Mouse (Mus musculus): Measurements from ENCODE around the gene Ppp1r14a. TPM values are rescaled to one million over a fixed set of nuclear protein-coding genes. Genes with fewer than 3 reads are reported as not detected.

The Ppp1r14a gene
- polyA plus RNA-seq, 1 experiment from 2014 or later: 25.1 TPM

DNA sequence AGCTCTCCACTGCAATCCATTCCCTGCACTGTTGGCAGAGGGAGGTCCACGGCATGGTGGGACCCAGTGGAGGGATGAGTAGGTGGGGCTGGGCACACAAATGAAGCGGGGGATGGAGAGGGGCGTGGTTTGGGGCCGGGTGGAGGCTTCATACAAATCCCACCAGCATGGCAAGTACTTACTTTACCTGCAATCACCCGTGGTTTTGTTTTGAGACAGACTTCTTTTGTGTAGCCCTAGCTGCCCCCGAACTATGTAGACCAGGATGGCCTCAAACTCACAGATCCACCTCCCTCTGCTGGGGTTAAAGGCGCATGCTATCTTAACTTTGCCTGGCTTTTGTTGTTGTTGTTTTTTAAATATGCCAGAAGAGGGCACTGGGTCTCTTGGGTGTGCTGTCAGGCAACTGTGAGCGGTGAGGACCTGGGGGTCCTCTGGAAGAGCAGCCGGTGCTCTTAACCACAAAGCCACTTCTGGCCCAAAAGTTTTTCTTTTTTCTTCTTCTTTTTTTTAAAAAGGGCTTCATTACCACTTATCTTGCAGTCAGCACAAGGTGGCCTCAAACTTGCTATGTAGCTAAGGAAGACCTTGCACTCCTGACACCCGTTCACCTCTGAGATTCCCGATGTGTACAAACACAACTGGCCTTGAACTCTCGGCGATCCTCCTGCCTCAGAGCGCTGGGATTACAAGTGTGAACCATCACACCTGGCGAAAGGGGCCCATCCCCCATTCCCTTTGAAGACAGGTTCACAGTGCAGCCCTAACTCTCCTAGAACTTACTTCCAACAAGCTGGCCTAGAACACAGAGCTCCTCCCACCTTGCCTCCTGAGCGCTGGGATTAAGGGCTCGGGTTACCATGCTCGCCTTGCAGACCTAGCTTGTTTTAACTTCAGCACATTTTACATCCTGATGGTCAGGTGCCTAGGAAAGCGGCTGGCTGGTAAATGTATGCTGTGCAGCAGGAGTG lies 30.5 kb downstream of the Ppp1r14a start:
- no peak; the same call in 1 of the 2 replicates for ATAC-seq (ENCODE audit: low FRiP score, low TSS enrichment)
- 11% methylated on average over 19 of the region's 19 CpGs for WGBS
- H3K9me3 ChIP-seq (ENCODE audit: low read length): no peaks in the 10 kb centered on the region
- no peak overlapping the region for H3K27ac ChIP-seq (ENCODE audit: low read length)
- peaks cover 9% of the 10 kb centered on the region; the same call in 1 of the 2 replicates for H3K36me3 ChIP-seq (ENCODE audit: insufficient read depth, low read length)
- H3K27me3 ChIP-seq (ENCODE audit: insufficient read depth, low read length): no peaks in the 10 kb centered on the region
- no peak overlapping the region for H3K9ac ChIP-seq (replicated peaks; ENCODE audit: low read length)
- H3K4me3 ChIP-seq (ENCODE audit: low read length): peak overlapping the region; percentile 7; the same call in 1 of the 2 replicates
- peak overlapping the region; percentile 21; the same call in 1 of the 2 replicates for H3K4me2 ChIP-seq (replicated peaks; ENCODE audit: low read depth, low read length)
- H3K4me1 ChIP-seq (ENCODE audit: insufficient read depth, low read length): peaks cover 43% of the 10 kb centered on the region

DNA sequence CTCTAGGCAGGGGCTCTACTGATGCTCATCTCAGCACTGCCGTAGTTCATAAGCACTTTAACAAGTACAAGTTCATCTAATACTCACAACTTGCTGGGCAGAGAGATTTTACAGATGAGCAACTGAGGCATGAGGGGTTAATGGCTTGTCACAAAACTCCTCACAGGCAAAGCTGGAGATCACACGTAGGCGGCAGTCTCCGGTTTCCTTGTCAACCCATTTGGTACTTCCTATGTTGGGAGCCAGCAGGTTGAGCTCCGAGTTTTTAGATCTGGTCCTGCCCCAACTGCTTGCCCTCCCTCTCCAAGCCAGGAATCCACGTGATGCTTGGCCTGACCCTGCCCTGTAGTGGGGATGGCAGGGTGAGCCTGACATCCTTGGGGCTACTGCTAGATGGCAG lies 38.0 kb downstream of the Ppp1r14a start:
- Histone ChIP-seq H3K4me3 (ENCODE audit: low read length) (no peak overlapping the region), H3K4me2 (replicated peaks; ENCODE audit: low read depth, low read length) (no peak overlapping the region), H3K36me3 (ENCODE audit: insufficient read depth, low read length) (peaks cover 32% of the 10 kb centered on the region), H3K27ac (ENCODE audit: low read length) (no peak overlapping the region), H3K4me1 (ENCODE audit: insufficient read depth, low read length) (no peaks in the 10 kb centered on the region), H3K9me3 (ENCODE audit: low read length) (no peaks in the 10 kb centered on the region), H3K27me3 (ENCODE audit: insufficient read depth, low read length) (no peaks in the 10 kb centered on the region), H3K9ac (replicated peaks; ENCODE audit: low read length) (no peak overlapping the region)
- ATAC-seq (ENCODE audit: low FRiP score, low TSS enrichment): no peak
- WGBS: 40% methylated on average over 6 of the region's 6 CpGs

DNA sequence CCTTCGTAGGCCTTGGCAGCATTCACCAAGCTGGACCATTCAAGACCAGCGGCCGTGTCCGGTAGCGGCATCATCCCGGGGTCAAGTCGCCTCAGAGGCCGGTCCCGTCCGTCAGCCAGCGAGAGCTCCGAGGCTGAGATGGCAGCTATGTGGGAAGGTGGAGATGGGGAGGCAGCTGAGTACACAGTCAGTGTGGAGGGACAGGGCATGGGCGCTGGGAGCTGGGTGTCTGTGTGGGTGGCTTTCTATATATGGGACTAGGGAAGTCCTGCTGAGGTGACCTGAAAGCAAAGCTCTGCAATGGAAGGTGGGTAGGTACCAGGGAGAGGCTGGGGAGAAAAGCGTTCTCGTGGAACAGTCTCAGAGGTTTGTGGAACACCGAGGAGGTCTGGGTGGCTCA lies 39.9 kb downstream of the Ppp1r14a start:
- H3K9me3 ChIP-seq (ENCODE audit: low read length): no peaks in the 10 kb centered on the region
- ATAC-seq (ENCODE audit: low FRiP score, low TSS enrichment): no peak
- no peak overlapping the region for H3K27ac ChIP-seq (ENCODE audit: low read length)
- no peak overlapping the region for H3K4me3 ChIP-seq (ENCODE audit: low read length)
- WGBS: 89% methylated on average over 16 of the region's 16 CpGs
- H3K9ac ChIP-seq (replicated peaks; ENCODE audit: low read length): no peak overlapping the region
- H3K27me3 ChIP-seq (ENCODE audit: insufficient read depth, low read length): no peaks in the 10 kb centered on the region
- no peaks in the 10 kb centered on the region for H3K4me1 ChIP-seq (ENCODE audit: insufficient read depth, low read length)
- peaks cover 32% of the 10 kb centered on the region for H3K36me3 ChIP-seq (ENCODE audit: insufficient read depth, low read length)
- no peak overlapping the region for H3K4me2 ChIP-seq (replicated peaks; ENCODE audit: low read depth, low read length)

DNA sequence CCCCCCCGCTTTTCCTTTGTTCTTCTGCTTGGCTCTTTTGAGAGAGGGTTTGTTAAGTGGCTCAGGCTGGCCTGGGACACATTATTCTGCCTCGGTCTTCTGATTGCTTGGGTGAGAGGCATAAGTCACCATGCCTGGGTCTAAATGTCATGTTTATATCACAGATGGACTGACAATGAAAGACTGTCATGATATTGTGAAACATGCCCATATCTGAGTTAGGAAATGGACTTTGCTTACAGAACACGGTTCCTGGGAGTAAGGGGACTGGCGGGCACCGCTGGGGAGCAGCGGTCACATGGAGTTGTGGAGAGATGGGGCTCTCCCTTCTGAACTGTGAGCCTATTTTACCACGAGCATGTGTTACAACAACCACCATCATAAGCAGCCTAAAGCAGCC lies 45.0 kb downstream of the Ppp1r14a start:
- no peaks in the 10 kb centered on the region for H3K9me3 ChIP-seq (ENCODE audit: low read length)
- peaks cover 1% of the 10 kb centered on the region; the same call in 1 of the 2 replicates for H3K4me1 ChIP-seq (ENCODE audit: insufficient read depth, low read length)
- no peak overlapping the region for H3K4me3 ChIP-seq (ENCODE audit: low read length)
- H3K27me3 ChIP-seq (ENCODE audit: insufficient read depth, low read length): peaks cover 6% of the 10 kb centered on the region; the same call in 1 of the 2 replicates
- H3K4me2 ChIP-seq (replicated peaks; ENCODE audit: low read depth, low read length): no peak overlapping the region
- 79% methylated on average over 6 of the region's 7 CpGs for WGBS
- no peak overlapping the region for H3K27ac ChIP-seq (ENCODE audit: low read length)
- ATAC-seq (ENCODE audit: low FRiP score, low TSS enrichment): no peak
- H3K36me3 ChIP-seq (ENCODE audit: insufficient read depth, low read length): peaks cover 22% of the 10 kb centered on the region
- H3K9ac ChIP-seq (replicated peaks; ENCODE audit: low read length): no peak overlapping the region

DNA sequence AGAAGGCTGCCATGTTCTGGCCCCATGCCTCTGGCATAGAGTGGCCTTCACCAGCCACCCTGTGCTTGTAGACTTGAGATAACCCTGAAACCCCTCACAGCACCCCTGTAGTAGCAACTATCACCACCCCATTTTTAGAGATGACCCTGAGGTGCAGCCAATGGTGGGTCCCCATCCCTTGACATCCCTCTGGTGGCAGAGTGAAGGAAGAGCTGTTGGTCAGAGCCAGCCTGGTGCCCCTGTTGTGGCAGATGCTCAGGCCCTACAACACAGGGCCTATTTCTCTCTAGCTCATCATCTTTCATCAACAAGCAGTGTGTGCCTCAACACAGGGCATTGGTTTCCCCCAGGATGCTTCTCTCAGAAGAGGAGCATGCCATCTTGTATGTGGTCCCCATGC lies 46.2 kb downstream of the Ppp1r14a start:
- H3K4me2 ChIP-seq (replicated peaks; ENCODE audit: low read depth, low read length): no peak overlapping the region
- H3K4me3 ChIP-seq (ENCODE audit: low read length): no peak overlapping the region
- H3K36me3 ChIP-seq (ENCODE audit: insufficient read depth, low read length): peaks cover 22% of the 10 kb centered on the region; the same call in 1 of the 2 replicates
- peaks cover 5% of the 10 kb centered on the region; the same call in 1 of the 2 replicates for H3K4me1 ChIP-seq (ENCODE audit: insufficient read depth, low read length)
- ATAC-seq (ENCODE audit: low FRiP score, low TSS enrichment): no peak
- peaks cover 6% of the 10 kb centered on the region; the same call in 1 of the 2 replicates for H3K27me3 ChIP-seq (ENCODE audit: insufficient read depth, low read length)
- H3K9ac ChIP-seq (replicated peaks; ENCODE audit: low read length): no peak overlapping the region
- no peaks in the 10 kb centered on the region for H3K9me3 ChIP-seq (ENCODE audit: low read length)
- no peak overlapping the region for H3K27ac ChIP-seq (ENCODE audit: low read length)

DNA sequence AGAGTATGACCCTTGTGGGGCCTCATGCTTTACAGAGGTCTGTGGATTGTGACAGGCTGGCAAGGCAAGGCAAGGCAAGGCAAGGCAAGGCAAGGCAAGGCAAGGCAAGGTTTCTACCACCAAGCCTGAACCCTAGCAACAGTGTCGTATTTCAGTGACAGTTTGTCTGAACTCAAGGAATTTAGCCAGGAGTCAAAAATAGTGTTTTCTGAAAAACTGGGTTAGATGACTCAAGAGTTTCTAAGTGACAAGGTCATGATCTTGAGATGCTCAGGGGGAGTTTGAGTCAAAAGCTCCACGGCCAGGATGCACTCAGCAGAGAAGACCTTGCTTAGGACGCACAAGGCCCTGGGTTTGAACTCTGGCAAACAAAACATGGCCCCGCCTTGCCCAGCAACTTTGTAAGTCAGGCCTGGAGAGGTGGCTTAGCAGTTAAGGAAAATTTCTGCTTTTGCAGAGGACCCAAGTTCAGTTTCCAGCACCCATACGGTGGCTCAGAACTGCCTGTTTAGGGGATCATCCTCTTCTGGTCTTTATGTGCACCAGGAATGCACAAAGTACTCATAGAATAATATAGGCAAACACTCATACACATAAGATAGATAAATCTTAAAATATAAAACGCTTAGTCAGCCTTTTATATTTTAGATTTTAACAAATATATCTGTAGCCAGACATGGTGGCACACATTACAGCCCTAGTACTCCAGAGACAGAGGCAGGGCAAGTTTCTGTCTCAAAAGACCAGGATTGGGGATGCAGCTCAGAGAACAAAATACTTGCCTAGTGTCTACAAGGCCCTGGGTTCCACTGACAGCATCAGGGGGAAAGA lies 46.9 kb downstream of the Ppp1r14a start:
- peaks cover 18% of the 10 kb centered on the region; the same call in 1 of the 2 replicates for H3K36me3 ChIP-seq (ENCODE audit: insufficient read depth, low read length)
- H3K27ac ChIP-seq (ENCODE audit: low read length): no peak overlapping the region
- no peak overlapping the region for H3K9ac ChIP-seq (replicated peaks; ENCODE audit: low read length)
- 77% methylated on average over 6 of the region's 6 CpGs for WGBS
- no peak overlapping the region for H3K4me2 ChIP-seq (replicated peaks; ENCODE audit: low read depth, low read length)
- H3K4me3 ChIP-seq (ENCODE audit: low read length): no peak overlapping the region
- no peak for ATAC-seq (ENCODE audit: low FRiP score, low TSS enrichment)
- peaks cover 5% of the 10 kb centered on the region; the same call in 1 of the 2 replicates for H3K4me1 ChIP-seq (ENCODE audit: insufficient read depth, low read length)
- no peaks in the 10 kb centered on the region for H3K9me3 ChIP-seq (ENCODE audit: low read length)
- peaks cover 14% of the 10 kb centered on the region; the same call in 1 of the 2 replicates for H3K27me3 ChIP-seq (ENCODE audit: insufficient read depth, low read length)

DNA sequence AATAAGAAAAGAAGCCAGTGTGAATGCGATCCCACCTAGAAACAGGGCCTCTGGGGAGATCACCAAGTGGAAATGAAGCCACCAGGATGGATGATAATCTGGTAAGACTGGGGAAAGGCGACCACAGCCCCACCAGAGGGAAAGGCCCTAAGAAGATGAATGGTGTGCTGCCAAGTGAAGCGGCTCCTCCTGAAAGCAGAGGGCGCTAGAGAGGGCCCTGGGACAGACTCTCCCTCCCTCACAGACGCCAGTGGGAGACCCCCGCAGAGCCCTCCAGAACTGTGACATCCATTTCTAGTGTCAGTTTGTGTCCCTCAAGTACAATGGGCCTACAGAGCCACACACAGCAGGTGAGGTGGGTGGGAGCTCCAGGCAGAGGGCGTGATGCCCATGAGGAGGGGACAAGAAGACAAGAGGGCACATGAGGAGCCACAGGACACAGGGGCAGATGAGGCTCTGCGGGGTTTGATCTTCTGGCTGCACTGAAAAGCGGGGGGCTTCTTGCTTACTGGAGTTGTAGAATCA lies 47.7 kb downstream of the Ppp1r14a start:
- Histone ChIP-seq H3K9me3 (ENCODE audit: low read length) (no peaks in the 10 kb centered on the region), H3K4me3 (ENCODE audit: low read length) (no peak overlapping the region), H3K36me3 (ENCODE audit: insufficient read depth, low read length) (peaks cover 10% of the 10 kb centered on the region; the same call in 1 of the 2 replicates), H3K27me3 (ENCODE audit: insufficient read depth, low read length) (peaks cover 15% of the 10 kb centered on the region; the same call in 1 of the 2 replicates), H3K9ac (replicated peaks; ENCODE audit: low read length) (no peak overlapping the region), H3K4me1 (ENCODE audit: insufficient read depth, low read length) (peaks cover 5% of the 10 kb centered on the region; the same call in 1 of the 2 replicates), H3K4me2 (replicated peaks; ENCODE audit: low read depth, low read length) (no peak overlapping the region), H3K27ac (ENCODE audit: low read length) (no peak overlapping the region)
- WGBS: 84% methylated on average over 9 of the region's 9 CpGs
- ATAC-seq (ENCODE audit: low FRiP score, low TSS enrichment): no peak

DNA sequence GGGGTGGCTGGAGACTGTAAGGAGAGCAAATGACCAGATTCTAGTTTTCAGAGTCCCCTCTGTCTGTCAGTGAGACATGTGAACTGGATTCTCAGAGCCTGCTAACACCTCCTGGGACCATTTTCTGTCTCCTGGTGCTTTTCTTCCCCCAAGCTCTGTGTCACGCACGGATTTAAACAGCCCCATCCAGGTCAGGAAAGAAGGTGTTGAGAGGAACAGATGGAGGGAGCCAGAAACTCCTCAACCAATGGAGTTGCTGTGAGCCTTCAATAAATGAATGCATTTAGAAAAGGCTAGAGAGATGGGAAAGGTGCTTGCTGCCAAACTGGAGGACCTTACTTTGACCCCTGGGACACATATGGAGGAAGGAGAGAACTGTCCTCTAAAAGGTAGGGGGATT lies 48.7 kb downstream of the Ppp1r14a start:
- no peak for ATAC-seq (ENCODE audit: low FRiP score, low TSS enrichment)
- H3K27ac ChIP-seq (ENCODE audit: low read length): no peak overlapping the region
- no peak overlapping the region for H3K4me3 ChIP-seq (ENCODE audit: low read length)
- no peak overlapping the region for H3K9ac ChIP-seq (replicated peaks; ENCODE audit: low read length)
- H3K4me2 ChIP-seq (replicated peaks; ENCODE audit: low read depth, low read length): no peak overlapping the region
- H3K4me1 ChIP-seq (ENCODE audit: insufficient read depth, low read length): peaks cover 5% of the 10 kb centered on the region; the same call in 1 of the 2 replicates
- peaks cover 15% of the 10 kb centered on the region; the same call in 1 of the 2 replicates for H3K27me3 ChIP-seq (ENCODE audit: insufficient read depth, low read length)
- H3K9me3 ChIP-seq (ENCODE audit: low read length): no peaks in the 10 kb centered on the region
- H3K36me3 ChIP-seq (ENCODE audit: insufficient read depth, low read length): peaks cover 7% of the 10 kb centered on the region; the same call in 1 of the 2 replicates
- 81% methylated on average over 2 of the region's 2 CpGs for WGBS

DNA sequence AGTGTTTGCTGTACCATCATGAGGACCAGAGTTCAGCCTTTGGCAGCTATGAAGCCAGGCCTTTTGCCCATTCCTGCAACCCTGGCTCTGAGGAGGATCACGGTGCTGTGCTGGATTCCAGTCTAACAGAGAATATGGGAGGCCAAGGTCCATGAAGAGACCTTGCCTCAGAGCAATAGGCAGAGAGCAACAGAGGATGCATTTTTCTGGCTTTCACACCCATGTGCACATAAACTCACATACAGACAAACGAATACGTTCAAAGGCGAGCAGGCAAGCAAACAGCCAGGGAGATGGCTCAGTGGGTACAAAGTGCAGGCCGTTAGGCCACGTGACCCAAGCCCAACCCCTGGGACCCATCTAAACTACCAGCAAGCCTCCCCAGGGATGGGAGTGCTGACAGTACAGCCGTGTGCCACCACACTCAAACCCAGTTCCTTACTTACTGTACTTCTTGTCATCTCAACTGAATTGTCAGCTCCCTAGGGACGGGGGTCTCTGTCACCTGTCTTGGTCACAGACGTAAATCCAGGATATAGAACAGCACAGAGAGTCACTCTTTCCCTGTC lies 49.3 kb downstream of the Ppp1r14a start:
- H3K36me3 ChIP-seq (ENCODE audit: insufficient read depth, low read length): peaks cover 7% of the 10 kb centered on the region; the same call in 1 of the 2 replicates
- H3K27ac ChIP-seq (ENCODE audit: low read length): no peak overlapping the region
- ATAC-seq (ENCODE audit: low FRiP score, low TSS enrichment): peak; percentile 31; the same call in 1 of the 2 replicates
- 57% methylated on average over 9 of the region's 9 CpGs for WGBS
- H3K4me1 ChIP-seq (ENCODE audit: insufficient read depth, low read length): peaks cover 5% of the 10 kb centered on the region; the same call in 1 of the 2 replicates
- peaks cover 15% of the 10 kb centered on the region; the same call in 1 of the 2 replicates for H3K27me3 ChIP-seq (ENCODE audit: insufficient read depth, low read length)
- H3K9me3 ChIP-seq (ENCODE audit: low read length): no peaks in the 10 kb centered on the region
- no peak overlapping the region for H3K4me3 ChIP-seq (ENCODE audit: low read length)
- H3K9ac ChIP-seq (replicated peaks; ENCODE audit: low read length): no peak overlapping the region
- H3K4me2 ChIP-seq (replicated peaks; ENCODE audit: low read depth, low read length): no peak overlapping the region

All from kidney, embryonic 16.5 days (tissue).